Mouse (Mus musculus) thymus, postnatal 36 days (tissue): ENCODE measurements around the gene Zbtb44.
"Not testable (repeated sequence)": the region's sequence is repeated elsewhere in the genome, so short reads cannot be mapped to it uniquely, and the experiment has no call there.

Experiments
- DNase-seq, 2 experiments: peaks; one replicate each; pipeline ENCODE4 v3.0.0; 2022; ENCODE audit warnings: mixed read lengths in 2 of 2

Gene Zbtb44

DNA sequence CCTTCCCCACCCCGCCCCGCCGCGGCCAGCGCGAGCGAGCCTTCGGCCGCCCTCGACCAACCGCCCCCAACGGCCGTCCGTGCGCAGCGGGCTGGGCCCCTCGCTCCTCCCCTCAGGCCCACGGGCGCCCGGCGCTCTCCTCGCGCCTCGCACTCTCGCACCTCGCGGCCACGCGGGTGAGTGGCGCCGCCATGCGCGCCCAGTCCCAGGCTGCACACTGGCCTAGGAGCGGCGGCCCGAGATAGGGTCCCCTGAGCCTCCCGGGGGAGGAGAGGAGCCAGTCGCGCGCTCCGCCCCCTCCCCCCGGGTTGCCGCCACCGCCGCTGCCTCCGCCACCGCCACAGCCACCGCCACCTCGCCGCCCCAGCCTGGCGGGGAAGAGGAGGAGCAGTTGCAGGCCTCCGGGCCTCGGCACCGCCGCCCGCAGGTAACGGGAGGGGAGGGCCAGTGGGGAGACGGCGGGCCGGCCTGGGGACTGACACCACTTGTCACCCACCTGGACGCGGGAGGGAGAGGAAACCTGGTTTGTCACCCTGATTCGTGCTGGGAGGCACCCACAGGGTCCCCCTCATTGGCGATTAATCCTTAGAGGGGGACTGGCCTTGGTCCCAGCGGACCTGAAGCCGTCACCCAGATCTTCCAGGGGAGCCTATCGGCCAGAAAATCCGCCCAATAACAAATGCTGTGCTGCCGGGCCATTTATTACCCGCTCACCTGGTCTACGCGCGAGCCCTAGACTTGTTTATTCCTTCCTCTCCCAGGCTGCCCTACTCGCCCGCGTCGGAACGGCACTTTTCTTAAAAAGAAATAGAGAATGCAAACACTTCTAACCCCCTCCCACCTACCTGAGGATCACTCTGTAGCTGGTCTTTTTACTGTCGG lies at the start of gene Zbtb44:
Gene Zbtb44, plus strand, starts transcription at position 113 of the 882 bp plus-strand sequence.
- DNase-seq = peak; percentile 80 to 85

DNA sequence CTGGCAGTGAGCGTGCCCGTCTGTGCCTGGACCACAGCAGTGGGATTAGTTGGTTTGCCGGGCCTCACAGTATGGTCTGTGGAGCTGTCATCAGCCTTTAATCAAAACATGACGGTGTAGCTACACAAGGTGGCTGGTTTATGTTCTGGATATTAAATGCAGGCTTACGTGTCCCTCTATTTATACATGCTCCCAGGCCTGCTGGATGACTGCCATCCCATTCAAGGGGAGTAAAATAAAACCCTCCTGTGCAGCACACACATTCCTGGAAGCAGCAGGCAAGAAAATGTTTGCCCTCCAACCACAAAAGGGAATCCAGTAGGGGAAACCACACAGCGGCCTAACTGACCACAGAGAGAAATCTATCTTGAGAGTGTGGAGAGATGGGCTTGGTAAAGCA lies 44.7 kb upstream of the Zbtb44 start:
- DNase-seq = no peak

DNA sequence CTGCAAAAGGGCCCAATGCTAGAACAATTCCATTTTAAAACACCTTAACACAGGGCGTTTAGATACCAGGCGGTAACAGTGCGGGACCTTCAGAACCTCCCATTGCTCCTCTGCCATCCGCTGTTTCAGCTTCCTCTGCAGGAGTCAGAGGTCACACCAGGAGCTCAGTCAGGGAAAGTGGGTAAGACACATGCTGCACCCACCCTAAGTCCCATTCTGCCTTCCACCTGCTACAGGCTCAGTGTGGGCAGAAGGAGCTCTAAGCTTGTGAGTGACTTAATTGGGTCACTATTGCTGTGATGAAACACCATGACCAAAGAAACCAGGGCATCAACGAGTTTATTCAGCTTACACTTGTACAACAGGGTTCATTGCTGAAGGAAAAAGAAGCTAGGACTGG lies 37.3 kb upstream of the Zbtb44 start:
- no peak for DNase-seq

DNA sequence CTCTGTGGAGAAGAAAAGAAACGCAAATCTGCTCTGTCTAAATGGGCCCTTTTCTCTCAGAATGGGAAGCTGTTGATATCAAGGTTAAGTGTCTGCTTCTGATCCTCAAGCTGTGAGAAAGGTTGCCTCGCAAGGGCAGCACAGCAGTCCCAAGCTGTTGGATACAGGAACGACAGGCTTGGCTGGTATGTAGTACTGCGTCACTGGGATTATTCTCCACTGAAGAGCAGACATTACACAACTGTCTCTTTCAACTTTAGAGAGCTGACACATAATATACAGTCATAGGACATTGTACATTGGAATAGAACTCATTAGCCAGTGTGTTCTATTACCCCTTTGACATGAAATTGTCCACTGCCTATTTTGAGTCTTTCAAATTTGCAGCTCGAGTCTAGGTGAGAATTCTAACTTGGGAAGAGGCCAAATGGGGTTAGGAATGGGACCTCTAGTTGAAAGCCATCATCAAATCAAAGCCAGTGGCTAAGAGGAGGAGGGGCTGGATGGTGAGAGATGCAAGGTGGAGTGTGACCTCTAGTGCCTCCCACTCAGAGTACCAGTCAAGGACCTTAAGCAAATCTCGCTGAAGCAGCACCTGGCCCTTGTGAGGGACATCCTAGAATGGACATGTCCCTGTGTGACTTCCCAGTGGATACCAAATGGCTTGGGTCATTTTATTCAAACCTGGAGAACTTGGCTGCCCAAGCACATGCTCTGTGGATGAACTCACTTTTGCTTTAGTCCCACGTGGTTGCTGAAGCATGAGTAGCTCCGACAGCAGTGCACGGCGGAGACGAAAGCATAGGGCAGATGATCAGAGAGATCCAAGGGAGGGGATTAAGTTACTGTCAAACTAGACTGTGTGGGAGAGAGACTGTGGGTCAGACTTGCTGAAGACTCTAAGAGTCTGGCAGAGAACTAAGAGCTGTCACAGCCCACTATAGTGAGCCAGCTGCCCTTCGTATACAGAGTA lies 33.6 kb upstream of the Zbtb44 start:
- DNase-seq = no peak

DNA sequence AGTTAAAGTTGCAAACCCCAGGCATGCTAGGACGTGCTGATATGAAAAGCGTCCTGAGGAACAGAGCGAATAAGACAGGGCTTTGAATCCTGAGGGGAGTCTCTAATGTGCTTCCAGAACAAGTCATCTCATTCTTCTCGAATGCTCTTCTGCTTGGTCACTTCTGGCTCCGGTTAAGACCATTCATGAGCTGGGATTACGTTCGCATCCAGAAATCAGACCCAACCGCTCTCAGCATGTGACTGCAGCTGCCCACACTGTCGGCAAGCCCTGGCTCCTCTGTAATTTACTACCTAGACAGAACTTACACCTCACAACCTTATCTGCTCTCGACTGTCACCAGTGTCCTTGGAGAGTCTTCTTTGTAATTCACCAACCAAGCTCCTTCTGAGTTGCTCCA lies 29.8 kb upstream of the Zbtb44 start:
- DNase-seq = no peak

DNA sequence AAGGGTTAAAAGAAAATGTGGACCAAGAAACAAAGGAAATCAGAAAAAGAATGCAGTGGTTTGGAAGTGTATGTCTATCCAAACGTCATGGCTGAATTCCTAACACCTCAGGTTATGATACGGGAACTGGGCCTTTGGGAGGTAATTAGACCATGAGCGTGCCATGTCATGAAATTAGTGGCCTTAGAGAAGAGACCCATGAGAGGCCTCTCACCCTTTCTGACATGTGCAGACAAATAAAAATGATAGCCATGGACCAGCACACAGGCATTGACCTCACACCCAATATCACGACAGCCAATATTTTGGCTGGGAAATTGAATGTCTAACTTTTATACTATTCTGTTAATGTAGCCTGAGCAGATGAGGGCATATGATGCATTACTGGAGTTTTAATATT lies 27.9 kb upstream of the Zbtb44 start:
- DNase-seq = no peak

DNA sequence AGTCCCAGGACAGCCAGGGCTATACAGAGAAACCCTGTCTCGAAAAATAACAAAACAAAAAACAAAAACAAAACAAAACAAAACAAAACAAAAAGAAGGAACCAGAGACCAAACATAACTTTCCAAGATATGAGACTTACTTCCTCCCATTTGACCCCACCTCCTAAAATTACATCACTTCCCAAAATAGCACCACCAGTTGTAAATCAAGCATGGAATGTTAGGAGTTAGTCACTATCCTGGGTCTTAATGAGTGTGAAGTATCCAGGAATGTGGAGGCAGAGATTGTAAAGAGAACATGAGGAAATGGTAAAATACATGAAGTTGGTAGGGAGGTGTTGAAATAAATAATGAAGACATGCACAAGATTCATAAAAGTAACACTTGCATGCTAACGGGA lies 21.1 kb upstream of the Zbtb44 start:
- DNase-seq = no peak

DNA sequence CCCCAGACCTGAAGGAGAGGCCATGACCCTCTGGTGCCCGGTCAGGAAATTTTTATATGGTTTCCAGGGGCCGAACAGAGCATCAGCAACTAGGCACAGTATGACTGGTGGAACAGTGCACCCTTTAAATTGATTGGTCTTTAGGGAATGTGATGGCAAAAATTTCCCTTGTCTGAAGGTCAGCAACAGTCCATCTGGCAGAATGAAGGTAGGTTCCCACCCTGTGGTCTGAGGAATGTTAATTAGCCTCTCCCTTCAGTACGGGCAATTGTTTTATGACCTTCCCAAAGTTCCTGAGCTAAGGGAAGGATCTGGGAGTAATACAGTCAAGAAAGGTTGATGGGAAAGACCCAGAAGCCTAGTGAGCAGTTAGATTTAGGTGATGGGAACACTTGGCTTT lies 20.4 kb upstream of the Zbtb44 start:
- no peak for DNase-seq

DNA sequence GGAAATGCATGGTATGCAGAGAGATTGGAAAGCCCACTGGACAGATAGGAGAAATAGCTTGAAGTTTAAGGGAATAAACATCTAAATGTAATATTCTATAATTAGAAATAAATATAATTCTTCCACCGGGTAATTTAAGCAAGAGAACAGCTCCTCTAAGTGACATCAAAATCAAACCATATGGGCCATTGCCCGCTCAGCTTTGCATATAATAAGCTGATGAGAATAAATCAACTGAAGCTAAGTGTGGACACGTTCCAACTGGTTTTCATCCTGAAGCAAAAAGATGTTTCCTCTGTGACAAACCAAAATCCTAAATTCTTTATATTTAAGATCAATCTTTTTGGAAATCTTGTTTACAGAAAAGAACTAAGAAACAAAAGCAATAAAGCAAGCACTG lies 19.7 kb upstream of the Zbtb44 start:
- DNase-seq = no peak

DNA sequence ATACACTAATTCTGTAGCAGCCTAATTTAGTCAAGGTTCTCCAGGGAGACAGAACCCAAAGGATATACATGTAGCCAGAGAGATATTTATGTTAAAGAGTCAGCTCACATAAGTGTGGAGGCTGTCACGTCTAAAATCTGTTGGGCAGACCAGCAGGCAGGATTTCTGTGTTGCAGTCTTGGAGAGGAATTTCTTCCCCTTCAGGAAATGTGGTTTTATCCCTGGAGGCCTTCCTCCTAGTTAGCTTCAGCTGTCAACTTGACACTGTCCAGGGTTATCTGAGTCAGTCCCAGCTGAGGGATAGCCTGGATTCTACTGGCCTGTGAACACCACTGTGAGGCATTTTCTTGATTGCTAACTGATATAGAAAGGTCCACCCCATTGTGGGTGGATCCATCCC lies 18.9 kb upstream of the Zbtb44 start:
- DNase-seq = no peak

DNA sequence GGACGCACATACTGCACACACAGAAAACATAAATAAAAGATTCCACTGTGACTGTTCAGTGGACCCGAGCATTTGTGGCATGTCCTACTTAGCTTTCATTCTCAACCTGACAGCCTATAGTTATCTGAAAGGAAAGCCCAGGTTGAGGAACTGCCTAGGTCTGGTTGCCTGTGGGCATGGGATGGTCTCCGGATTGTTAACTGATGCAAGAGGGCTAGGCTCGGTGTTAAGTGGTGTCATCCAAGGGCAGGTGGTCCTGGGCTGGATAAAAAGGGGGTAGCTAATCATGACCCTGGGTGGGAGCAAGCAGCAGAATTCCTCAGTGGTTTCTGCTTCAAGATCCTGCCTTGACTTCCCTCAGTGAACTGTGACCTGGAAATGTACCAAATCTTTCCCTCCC lies 17.8 kb upstream of the Zbtb44 start:
- DNase-seq = no peak

DNA sequence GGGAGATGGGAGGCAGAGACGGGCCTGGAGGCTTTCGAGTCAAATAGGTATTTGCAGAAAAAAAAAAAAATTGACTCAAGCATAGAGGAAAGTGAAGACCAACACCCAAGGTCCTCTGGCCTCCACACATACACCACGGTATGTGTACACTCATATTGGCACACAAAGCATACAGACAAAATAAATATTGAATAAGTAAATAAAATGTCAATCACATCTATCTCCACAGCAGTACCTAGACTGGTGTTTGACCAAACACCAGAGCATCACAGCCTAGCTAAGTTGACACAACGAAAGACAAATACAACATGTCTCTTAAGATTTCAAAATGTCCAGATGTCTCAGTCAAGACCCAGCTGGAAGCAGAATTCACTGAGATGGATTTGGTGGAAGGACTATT lies 17.0 kb upstream of the Zbtb44 start:
- no peak for DNase-seq

DNA sequence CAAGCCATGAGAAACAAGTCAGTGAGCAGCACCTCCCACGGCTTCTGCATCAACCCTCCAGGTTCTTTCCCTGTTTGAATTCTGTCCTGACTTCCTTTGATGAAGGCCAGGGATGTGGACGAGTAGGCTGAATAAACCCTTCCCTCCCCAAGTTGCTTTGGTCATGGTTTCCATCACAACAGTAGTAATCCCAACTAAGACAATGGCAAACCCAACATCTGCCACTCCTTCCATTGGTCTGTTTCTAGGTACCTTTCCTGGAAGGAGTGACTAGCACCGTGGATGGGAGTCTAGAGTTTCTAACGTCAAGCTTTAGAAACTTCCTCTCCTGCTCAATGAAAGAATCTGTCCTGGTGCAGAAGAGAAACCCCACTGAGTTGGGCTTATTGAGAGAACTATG lies 12.8 kb upstream of the Zbtb44 start:
- no peak for DNase-seq

DNA sequence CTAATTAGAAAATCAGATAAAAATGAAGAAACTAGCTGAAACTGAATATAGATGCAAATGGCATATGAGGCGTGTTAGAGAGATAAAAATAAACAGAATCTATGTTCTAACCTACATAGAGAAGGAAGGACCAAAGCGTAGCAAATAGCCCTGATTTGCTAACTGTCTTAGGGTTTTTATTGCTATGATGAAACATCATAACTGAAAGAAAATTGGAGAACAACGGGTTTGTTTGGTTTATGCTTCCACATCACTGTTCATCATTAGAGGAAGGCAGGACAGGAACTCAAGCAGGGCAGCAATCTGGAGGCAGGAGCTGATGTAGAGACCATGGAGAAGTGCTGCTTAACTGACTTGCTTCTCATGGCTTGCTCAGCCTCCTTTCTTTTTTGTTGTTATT lies 12.3 kb upstream of the Zbtb44 start:
- no peak for DNase-seq

DNA sequence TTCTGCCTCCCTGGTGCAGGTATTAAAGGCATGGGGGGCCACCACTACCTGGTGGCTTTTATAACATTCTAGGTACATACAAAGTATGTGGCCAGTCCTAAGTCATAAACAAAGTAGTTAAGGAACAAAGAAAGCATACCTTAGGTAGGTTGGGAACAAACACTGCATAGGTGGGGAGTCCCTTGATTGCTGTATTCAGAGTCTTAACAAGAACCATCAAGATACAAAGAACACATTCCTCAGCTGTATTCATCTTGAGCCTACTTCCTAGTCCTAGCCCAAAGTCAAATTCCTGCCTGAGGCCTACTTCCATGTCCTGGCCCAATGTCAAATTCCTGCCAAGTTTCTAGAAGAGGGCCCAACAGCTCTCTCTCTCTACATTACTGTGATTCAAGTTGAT lies 11.7 kb upstream of the Zbtb44 start:
- no peak for DNase-seq

DNA sequence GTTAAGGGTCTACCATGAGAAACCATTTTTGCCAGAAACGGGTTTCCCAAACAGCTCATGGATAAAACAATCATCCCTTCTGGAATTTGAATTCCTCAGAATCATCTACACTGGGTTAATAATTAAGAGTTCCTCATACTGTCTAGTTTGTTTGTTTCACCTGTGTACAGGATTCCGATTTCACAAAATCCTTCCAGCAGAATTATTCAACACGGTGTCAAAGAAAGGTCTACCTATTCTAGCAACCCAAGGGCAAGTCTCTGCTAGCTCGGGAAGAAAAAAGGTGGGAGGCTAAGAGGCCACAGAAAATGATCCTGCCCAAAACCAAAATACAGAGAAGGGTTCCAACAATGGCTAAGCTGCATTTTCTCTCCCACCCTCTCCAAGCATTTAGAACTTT lies 2.2 kb upstream of the Zbtb44 start:
- DNase-seq = no peak

DNA sequence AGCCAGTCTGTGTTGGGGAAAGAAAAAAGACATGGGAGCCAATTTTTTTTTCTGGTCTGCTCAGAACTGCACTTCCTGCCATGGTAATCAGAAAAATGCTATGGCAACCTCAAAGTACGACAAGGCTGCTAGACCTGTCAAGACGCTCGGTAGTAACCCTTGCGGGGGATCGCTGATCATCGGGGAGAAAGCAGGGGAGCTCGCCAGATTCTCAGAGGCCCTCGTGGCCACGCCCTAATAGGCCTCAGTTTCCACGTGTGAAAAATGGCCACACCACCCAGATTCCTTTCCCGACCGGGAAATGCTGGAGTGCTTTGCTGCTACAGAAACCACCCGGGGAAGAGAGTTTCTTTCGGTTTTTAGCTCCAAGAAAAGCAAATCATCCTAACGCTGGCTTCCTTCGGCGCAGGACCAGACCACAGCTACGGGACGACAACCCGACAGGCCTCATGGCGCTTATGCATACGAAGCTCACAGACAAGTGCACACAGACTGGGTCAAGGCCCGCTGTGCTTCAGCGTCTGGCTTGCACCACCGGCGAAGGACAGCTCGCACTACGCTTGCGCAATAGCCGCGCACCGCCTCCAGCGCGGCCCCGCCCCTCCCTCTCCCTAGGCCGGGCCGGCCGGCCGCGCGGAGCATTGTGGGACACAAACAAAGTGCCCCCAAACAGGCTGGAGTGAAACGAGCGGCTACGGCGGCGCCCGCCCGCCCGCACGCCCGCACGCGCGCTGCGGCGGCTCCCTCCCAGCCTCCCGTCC lies 513 bp upstream of the Zbtb44 start:
- peak; percentile 95 to 96 for DNase-seq

DNA sequence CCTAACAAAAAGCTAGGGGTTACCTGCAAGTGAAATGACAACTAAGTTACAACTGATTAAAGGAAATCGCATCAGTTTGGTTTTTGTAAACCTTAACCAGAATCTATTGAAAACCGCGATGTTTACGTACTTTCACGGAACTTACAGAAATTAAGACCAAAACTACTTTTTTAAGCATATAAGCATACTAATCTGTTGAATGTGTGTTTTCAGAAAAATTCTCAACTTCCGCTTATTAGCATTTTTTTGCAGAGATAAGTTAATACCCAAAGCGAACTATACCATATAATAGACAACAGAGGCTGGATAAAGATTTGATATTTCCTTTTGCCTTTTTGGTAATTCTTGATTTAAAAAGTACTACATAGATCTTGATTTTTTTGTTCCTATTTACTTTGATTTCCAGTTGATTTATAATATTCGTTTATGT lies 985 bp downstream of the Zbtb44 start:
- no peak for DNase-seq

DNA sequence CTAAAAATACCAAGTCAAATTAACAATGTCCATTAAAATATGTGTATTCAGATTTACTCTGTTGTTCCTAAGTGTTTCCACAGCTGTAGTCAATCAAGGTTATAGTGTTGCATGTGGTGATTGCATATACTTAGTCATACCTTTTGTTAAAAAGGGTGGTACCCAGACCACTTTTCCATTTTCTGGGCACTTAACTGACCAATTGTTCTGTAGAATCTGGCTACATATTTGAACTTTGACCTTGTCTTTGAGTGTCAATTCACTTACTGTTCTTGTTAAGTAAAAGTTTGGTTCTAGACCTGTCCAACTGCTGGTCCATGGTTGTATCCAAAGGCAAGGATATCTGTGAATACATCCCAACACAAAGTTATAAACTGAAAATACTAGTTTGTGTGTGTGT lies 2.1 kb downstream of the Zbtb44 start:
- no peak for DNase-seq

DNA sequence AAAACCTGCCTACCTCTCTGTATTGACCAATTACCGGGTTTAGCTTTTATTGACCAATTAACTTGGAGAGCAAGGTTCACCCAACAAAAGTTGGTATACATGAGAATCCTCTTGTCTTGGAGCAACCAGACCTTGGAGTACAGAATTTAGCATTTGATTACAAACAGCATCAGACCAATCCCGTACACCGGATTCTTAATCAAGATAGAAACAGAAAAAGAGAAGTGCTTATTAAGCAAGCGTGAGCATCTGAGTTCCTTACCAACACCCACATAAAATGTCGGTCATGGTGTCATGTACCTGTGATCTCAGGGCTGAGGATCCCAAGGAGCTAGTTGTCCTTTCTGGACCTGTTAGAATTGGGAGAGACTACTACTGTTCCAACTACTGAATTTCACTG lies 19.8 kb downstream of the Zbtb44 start:
- DNase-seq = no peak

DNA sequence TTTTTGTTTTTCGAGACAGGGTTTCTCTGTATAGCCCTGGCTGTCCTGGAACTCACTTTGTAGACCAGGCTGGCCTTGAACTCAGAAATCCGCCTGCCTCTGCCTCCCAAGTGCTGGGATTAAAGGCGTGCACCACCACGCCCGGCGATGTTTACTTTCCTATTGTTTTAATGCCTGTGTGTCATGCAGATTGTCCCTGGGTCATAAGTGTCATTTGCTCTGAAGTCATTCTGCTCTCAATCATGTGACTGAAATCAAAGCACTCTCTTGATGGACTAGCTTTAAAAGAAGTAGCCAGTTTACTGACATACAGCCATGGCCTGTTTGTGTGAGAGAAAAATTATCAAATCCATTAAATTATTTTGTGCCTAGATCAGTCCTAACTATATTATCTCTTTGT lies 21.1 kb downstream of the Zbtb44 start:
- DNase-seq = not testable (repeated sequence)

DNA sequence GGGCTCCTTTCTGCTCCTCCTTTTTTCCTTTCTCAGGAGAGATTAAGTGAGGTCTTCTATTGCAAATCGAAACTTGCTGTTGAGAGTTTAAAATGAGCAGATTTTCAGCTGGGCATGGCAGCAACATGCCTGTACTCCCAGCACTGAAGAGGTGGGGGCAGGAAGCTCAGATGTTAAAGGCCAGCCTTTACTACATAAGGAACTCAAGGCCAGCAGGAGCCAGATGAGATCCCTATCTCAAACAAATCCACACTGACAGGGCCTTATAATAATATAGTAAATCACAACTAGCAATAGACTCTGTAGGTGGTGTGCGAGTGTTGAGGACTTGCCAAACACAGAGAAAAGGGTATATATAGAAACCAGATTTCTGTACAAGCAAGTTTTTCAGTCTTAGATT lies 28.3 kb downstream of the Zbtb44 start:
- no peak for DNase-seq

DNA sequence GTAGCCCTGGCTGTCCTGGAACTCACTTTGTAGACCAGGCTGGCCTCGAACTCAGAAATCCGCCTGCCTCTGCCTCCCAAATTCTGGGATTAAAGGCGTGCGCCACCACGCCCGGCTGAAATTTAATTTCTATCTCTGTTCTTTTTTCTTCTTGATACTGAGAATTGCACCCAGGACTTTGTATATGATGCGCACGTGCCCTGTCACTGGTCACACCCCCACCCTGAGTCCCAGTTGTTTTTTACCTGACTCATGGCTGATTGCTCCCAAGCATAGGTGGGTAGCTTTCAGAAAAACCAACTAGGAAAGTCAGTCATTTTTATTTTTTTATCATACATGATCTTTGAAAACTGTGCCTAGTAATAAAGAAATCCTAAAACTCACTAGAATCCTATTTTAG lies 40.3 kb downstream of the Zbtb44 start:
- no peak for DNase-seq
